Mouse (Mus musculus) 3134 (cell line): ENCODE measurements around the gene Tectb.

ENCODE experiments used
- DNase-seq: peaks from one replicate; pipeline ENCODE4 v3.0.0-alpha.2; 2011; ENCODE audit warnings: low spot score; ENCODE audit not compliant: insufficient read length; ENCODE audit errors: extremely low read depth

The Tectb gene

GRCm38 (mm10) chr19:55207205-55207604, 26.7 kb downstream of the Tectb start:
- no peak for DNase-seq

DNA sequence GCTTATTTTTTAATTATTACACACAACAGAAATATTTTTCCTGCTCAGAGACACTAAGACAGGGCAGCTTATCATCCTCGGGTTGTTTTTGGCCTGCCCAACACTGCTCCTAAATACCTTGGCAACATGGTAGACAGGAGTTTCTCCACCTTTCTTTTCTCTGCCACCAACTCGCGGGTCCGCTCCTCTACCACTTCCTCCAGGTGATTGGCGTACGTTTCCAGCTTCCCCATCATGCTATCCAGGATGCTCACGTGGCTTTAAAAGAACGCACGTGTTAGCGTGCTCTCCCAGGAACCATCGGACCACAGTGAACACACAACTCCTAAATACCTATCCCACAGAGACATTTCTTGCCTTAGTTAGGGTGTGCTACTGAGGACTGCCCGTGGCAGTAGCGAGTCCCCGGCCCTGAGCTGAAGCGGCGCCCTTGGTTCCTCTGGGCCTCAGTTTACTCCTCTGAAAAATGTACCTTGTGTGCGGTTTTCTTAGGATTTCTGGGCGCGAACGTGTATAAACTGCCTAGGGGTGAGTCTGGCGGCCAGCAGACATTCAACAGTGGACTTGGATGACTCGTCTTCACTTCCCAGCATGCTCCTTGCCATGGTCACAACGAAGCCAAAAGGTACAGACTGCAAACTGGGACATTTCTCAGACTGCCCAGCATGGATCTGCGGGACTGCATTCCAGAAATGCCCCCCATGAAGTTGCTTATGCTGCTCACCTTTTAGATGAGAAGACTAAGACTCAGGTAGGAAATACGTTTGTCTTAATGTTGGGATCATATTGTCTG, 27.4 kb downstream of the Tectb start:
- DNase-seq: peak; percentile 25

- DNase-seq: no peak
Measured at GRCm38 (mm10) chr19:55208654-55209053, 28.1 kb downstream of the Tectb start.

DNA sequence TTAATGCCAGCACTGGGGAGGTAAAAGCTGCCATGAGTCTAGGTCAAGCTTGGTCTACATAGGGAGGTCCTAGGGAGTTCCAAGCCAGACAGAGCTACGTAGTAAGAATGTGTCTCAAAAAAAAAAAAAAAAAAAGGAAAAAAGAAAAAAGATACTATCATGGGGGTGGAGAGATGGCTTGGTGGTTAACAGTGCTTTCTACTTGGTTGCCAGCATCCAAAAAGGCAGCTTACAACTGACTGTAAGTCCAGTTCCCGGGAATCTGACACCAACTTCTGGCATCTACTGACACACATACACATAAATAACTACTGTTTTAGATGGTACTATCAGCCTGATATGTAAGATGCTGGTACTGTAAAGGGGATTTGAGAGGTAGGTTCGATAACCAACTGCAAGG, 28.6 kb downstream of the Tectb start:
- DNase-seq: no peak

DNA sequence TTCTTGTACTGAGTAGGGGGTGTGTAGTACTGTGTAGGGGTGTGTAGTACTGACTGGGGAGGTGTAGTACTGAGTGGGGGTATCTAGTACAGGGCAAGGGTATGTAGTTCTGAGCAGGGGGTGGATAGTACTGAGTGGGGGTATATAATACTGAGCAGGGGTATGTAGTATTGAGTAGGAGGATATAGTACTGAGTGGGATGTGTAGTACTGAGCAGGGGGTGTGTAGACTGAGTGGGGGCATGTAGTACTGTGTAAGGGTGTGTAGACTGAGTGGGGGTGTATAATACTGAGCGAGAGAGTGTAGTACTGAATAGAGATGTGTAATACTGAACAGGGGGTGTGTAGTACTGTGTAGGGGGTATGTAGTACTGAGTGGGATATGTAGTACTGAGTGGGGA, 31.2 kb downstream of the Tectb start:
- DNase-seq: no peak

GRCm38 (mm10) chr19:55213617-55214340, 33.2 kb downstream of the Tectb start:
- DNase-seq: no peak

DNA sequence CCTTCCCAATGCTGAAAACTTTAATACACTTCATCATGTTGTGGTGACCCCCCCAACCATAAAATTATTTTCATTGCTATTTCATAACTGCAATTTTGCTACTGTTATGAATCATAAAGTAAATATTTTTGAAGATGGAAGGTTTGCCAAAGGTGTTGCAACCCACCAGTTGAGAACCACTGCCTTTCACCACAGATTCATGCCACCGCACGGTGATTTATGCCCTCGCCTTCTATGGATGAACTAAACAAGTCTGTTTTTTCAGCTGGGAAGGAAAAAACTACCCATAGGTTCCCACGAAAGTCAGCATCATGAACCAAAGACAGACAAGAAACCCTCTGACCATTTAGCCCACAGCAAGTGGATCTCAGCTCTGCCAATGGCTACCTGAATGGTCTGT, 36.3 kb downstream of the Tectb start:
- DNase-seq: peak; percentile 51

- no peak for DNase-seq
Measured at GRCm38 (mm10) chr19:55217365-55217764, 36.8 kb downstream of the Tectb start.

GRCm38 (mm10) chr19:55218192-55218739, 37.7 kb downstream of the Tectb start:
- peak; percentile 37 for DNase-seq

DNA sequence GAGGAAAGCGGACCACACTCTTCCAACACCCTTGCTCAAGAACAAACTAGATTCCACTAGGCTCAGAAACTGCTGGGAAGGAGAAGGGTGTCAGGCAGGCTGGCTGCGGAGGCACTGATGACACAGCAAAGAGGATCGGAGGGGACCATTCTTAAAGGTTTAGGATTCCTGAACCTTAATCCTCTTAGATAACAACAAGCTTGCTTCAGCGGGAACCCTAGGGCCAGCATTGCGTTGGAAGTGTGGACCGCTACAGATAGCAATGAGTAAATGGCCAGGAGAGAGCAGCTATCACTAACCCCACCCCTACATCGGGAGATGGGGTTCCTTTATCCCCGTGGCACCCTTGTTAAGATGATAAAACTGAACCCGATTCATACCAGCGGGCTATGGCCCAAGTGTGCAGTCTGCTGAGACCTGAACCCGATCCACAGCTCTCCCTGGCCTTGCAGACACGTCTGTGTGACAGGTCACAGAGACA, 38.2 kb downstream of the Tectb start:
- no peak for DNase-seq

GRCm38 (mm10) chr19:55219359-55219758, 38.8 kb downstream of the Tectb start:
- DNase-seq: no peak

DNA sequence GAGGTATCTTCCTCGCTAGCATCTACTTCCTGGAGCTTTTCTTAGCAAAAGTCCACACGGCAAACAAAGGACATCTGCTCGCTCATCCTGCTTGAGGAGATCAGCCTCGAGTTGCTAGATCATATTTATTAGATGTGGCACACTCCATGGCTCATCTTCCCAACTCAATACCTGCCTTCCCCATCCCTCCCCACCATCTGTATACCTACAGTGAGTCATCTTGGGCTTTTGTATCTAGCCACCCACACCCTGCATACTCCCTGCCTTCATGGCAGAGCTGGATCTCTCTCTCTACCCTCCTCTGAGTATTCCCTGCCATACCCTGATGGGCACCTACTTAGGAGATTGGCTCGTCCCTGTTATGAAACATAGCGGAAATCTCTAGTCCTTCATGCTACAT, 40.7 kb downstream of the Tectb start:
- no peak for DNase-seq

- no peak for DNase-seq
Measured at GRCm38 (mm10) chr19:55222268-55222667, 41.7 kb downstream of the Tectb start.

DNA sequence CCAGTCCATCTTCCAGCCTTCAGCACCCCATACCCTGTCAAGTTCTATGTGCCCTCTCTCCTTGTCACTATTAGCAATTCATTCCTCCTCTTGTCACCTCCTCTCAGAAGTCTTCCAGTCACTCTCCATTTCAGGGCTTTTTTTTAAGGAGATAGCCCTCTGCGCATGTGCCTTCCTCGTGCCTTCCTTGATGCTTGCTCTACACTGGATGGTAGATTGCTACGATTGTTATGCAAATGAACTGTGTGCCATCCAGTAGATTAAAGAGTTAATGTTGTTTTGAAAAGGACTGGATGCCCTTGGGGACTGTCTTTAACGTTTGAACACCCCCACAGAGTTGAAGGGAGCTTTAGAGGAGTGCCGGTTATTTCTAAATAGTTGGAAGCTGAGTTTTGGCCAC, 46.1 kb downstream of the Tectb start:
- no peak for DNase-seq

GRCm38 (mm10) chr19:55227135-55227534, 46.6 kb downstream of the Tectb start:
- DNase-seq: no peak

- DNase-seq: no peak
Measured at GRCm38 (mm10) chr19:55231081-55231480, 50.5 kb downstream of the Tectb start.

DNA sequence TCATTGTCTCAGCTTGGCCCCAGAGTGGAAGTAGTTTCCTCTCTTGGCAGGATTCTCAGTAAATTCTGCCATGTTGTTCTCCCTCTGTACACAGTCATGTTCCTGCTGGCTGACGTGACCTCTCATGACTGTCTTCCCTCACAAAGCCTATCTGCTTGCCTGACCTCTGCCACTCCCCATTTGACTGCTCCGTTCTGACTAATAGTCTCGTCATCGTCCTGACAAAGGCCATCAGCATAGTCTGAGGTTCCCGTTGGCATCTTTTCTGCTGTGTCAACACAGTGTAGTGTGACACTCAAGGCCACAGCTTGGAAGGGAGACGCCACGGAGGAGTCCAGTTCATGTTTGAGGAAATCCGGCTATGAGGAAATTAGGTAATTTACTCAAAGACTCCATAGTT, 51.6 kb downstream of the Tectb start:
- DNase-seq: peak; percentile 76

- DNase-seq: no peak
Measured at GRCm38 (mm10) chr19:55236026-55236425, 55.5 kb downstream of the Tectb start.

- DNase-seq: no peak
Measured at GRCm38 (mm10) chr19:55236564-55236963, 56.0 kb downstream of the Tectb start.

DNA sequence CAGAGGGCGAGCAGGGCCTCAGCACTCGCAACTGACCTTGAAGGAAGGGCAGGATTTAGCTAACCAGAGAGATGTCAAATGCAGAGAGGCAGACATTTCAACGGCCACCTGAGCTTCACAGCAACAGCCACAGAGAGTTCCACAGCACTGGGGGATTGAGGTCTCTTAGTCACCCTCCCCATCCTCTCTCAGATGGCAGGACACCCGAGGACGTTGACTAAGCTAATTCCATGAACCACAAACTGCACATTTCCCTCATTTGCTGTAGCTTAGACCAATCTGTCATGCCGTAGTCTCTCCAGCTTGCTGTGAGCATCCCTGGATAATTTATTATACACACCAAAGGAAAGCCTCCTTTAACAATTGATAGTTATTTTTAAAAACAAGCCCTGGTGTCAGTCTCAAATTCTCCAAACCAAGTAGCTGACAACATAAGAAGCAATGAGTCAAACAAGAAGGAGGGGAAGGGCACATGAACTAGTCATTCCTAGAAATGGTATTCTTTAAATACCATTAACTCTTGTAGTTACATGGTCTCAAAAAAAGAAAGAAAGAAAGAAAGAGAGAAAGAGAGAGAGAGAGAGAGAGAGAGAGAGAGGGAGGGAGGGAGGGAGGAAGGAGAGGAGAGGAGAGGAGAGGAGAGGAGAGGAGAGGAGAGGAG, 59.4 kb downstream of the Tectb start:
- DNase-seq: no peak

DNA sequence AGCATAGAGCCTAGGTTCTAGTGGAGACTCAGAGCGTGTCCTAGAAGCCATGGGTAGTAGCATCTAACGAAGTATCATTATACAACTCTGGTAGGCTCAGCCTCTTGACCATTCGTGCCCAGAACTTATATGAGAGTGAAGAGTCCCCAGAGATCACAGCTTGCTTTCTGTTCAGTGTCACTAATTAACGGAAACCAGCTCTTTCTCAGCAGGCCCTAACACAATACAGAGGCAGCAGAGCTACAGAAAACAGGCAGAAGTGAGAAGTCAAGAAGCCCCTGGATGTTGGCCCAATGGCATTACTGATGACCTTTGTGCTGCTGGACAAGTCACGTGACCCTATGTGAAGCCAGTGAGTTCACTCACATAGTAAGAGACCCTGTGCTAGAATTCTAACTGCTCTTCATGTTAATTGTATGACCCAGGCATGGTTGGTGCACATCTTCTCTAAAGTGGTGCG, 60.7 kb downstream of the Tectb start, which contains the start of gene Gucy2g:
Gene Gucy2g (minus strand): TSS at position 51 of the 460 bp plus-strand sequence.
- no peak for DNase-seq
